Mouse (Mus musculus) liver, embryonic 14.5 days (tissue): Measurements from ENCODE around the gene Rims4. TPM values are rescaled to one million over a fixed set of nuclear protein-coding genes. Genes with fewer than 3 reads are reported as not detected.

Source experiments
- ATAC-seq: fragments of 200-750 bp; cut with Nextera tagmentation; 2 replicates; pipeline ENCODE4 v1.8.0; 2017; ENCODE audit warnings: moderate number of reproducible peaks, mild to moderate bottlenecking, moderate library complexity; ENCODE audit not compliant: insufficient read depth
- DNase-seq, 3 experiments: peaks; one replicate each; pipeline ENCODE4 v3.0.0-alpha.2; 2012 to 2013; ENCODE audit warnings: low read depth in 3 of 3, low spot score in 3 of 3
- H3K27ac ChIP-seq: fragments of 300-500 bp; sonication (generic); 2 replicates; pipeline ENCODE4 v1.5.1; 2014; ENCODE audit warnings: moderate library complexity, mild to moderate bottlenecking, control low read depth, inconsistent platforms
- H3K27me3 ChIP-seq: fragments of 300-500 bp; sonication (generic); 2 replicates; pipeline ENCODE4 v1.6.1; 2014; ENCODE audit warnings: mild to moderate bottlenecking, low read length, moderate library complexity; ENCODE audit not compliant: control insufficient read depth, insufficient read depth
- H3K36me3 ChIP-seq: fragments of 300-500 bp; sonication (generic); replicated peaks from 2 replicates; pipeline ENCODE4 v1.6.1; 2014; ENCODE audit warnings: low read depth; ENCODE audit not compliant: control insufficient read depth, insufficient read depth
- H3K4me1 ChIP-seq, 2 experiments: fragments of 200-500 bp in 1 of 2; fragments of 300-500 bp in 1 of 2; sonication (generic) in 1 of 2; replicated peaks; 2 replicates each; pipeline ENCODE4 v1.6.1; 2012 to 2014; ENCODE audit warnings: antibody characterized with exemption in 1 of 2, inconsistent platforms in 1 of 2, low read length in 1 of 2; ENCODE audit not compliant: control insufficient read depth in 2 of 2, insufficient read depth in 2 of 2
- H3K4me2 ChIP-seq: fragments of 300-500 bp; sonication (generic); 2 replicates; pipeline ENCODE4 v1.6.1; 2014; ENCODE audit warnings: low read depth, mild to moderate bottlenecking, control low read depth, moderate library complexity
- H3K4me3 ChIP-seq, 2 experiments: fragments of 200-500 bp in 1 of 2; fragments of 300-500 bp in 1 of 2; sonication (generic) in 1 of 2; 2 replicates each; pipeline ENCODE4 v1.5.1; 2012 to 2014; ENCODE audit warnings: low read depth in 2 of 2, low read length in 2 of 2, mild to moderate bottlenecking in 2 of 2, control low read depth in 1 of 2, inconsistent platforms in 1 of 2, moderate library complexity in 1 of 2; ENCODE audit not compliant: insufficient read depth in 1 of 2
- H3K9ac ChIP-seq: fragments of 300-500 bp; sonication (generic); replicated peaks from 2 replicates; pipeline ENCODE4 v1.6.1; 2014; ENCODE audit warnings: mild to moderate bottlenecking, control low read depth, moderate library complexity
- H3K9me3 ChIP-seq: fragments of 300-500 bp; sonication (generic); 2 replicates; pipeline ENCODE4 v1.6.1; 2016; ENCODE audit warnings: low read length, mixed read lengths; ENCODE audit not compliant: control insufficient read depth
- CTCF ChIP-seq: IDR thresholded peaks from 2 replicates; pipeline ENCODE4 v1.5.1; 2016; ENCODE audit warnings: antibody characterized with exemption, low read depth, control low read depth
- EP300 ChIP-seq: IDR thresholded peaks from 2 replicates; pipeline ENCODE4 v1.6.1; 2016; ENCODE audit warnings: antibody characterized with exemption, low read depth
- WGBS: fragments of 180-500 bp; shearing (Covaris S2); extraction: QIAGEN DNeasy Blood & Tissue Kit; methylation state at CpG from one replicate; pipeline ENCODE4 v1.1.7; 2014; ENCODE audit not compliant: insufficient replicate concordance; 5-methylcytosine and 5-hydroxymethylcytosine counted together
- polyA plus RNA-seq, 2 experiments: library from polyadenylated mRNA; depleted of rRNA in 1 of 2; stranded (reverse) in 1 of 2; unstranded in 1 of 2; fragments of >200 nt; fragmentation: Nextera tagmentation in 1 of 2; extraction: Ambion mirVana in 1 of 2; gene quantifications; 2 replicates each; pipeline versions ENCODE4 v1.2.1 to v1.2.3; 2012 to 2014

The Rims4 gene
- polyA plus RNA-seq, 2 experiments: 0.12 to 0.14 TPM

DNA sequence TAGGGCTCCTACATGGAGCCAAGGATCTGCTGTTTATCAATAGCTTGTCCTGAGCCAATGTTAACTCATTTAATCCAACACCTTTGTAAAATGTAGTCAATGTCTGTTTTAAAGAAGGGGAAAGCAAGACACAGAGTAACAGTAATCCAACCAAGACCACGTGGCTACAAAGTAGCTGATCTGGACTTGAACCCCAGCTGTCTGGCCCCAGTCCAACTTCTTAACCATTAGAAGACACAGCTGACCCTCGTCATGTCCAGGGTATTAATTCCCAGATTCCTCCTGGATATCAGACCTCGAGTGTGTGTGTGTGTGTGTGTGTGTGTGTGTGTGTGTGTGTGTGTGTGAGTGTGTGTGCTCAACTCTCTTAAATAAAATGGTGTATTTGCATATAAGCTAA is 46.6 kb downstream of the Rims4 start:
- H3K4me3 ChIP-seq: no peak overlapping the region
- no peaks in the 10 kb centered on the region for H3K9me3 ChIP-seq
- no peaks in the 10 kb centered on the region for H3K36me3 ChIP-seq
- H3K4me1 ChIP-seq: no peaks in the 10 kb centered on the region
- WGBS: 48% methylated on average over 3 of the region's 3 CpGs
- TF ChIP-seq EP300: no peak
- no peak for TF ChIP-seq CTCF
- no peaks in the 10 kb centered on the region for H3K27me3 ChIP-seq
- H3K27ac ChIP-seq: no peak overlapping the region
- no peak overlapping the region for H3K9ac ChIP-seq
- H3K4me2 ChIP-seq: no peak overlapping the region
- DNase-seq: no peak
- ATAC-seq: no peak

DNA sequence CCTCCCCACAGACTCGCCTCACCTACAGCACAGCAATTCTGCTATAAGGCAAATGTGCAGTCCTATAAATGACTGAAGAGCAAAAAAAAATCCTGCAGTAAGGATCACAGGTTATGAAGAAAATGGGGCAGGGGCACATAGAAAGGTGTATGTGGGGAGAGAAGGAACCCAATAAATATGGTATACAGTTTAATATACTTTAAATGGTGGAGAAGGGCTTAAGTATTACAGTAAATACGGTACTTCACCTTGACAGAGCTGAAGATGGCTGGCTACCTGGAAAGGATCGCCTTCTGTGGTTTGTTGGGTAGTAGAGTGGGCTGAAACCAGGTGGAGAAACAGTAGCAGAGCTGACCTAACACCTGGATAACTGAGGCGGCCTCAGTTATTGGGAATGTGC is 47.2 kb downstream of the Rims4 start:
- Histone ChIP-seq H3K27ac (no peak overlapping the region), H3K27me3 (no peaks in the 10 kb centered on the region), H3K36me3 (no peaks in the 10 kb centered on the region), H3K4me1 (no peaks in the 10 kb centered on the region), H3K4me3 (no peak overlapping the region), H3K9me3 (no peaks in the 10 kb centered on the region), H3K4me2 (no peak overlapping the region), H3K9ac (no peak overlapping the region)
- WGBS: 56% methylated on average over 4 of the region's 4 CpGs
- TF ChIP-seq CTCF (no peak), EP300 (no peak)
- ATAC-seq (no peak), DNase-seq (no peak)

DNA sequence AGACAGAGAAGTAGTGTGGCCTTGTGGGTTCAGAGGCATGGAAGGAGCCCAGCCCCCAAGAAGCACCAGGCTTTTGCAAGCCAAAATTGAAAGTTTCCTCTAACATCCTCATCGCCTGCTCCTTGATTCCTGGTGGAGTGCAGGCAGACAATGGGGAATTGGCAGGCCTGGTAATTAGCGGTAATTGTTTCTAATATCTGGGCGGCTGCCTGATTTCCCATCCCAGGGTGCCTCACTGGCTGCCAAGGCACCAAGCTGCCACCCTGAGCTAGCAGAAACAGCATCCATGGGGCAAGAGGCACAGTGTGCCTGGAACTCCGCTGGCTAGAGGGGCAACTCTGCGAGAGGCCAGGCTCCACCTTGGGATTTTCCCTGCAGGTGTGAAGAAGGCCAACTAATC is 48.7 kb downstream of the Rims4 start:
- H3K27me3 ChIP-seq: no peaks in the 10 kb centered on the region

DNA sequence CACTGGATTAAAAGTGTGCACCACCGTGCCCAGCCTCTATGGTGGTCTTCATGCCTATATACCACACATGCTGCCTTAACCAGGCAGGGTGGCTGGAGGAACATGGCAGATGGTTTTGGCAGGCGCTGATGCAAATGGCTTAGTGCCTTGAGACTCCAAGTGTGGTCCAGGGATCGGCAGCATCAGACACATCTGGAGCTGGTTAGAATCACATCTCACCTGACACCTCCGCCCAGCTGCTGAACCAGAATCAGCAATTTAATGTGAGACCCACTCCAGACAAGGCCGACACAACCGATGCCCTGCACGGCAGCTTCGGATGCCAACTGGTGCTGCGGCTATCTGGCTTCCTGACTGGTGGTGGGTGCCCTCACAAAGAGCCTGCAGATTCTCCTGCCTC is 52.4 kb downstream of the Rims4 start:
- no peak overlapping the region for H3K4me3 ChIP-seq
- WGBS: 70% methylated on average over 9 of the region's 9 CpGs
- TF ChIP-seq EP300: no peak
- no peak for TF ChIP-seq CTCF

More for the DNA sequence above, 48.7 kb downstream of the Rims4 start:
- 56% methylated on average over 5 of the region's 5 CpGs for WGBS
- H3K9me3 ChIP-seq: no peaks in the 10 kb centered on the region
- no peak overlapping the region for H3K4me2 ChIP-seq
- H3K36me3 ChIP-seq: no peaks in the 10 kb centered on the region
- TF ChIP-seq CTCF (no peak), EP300 (no peak)
- no peak overlapping the region for H3K4me3 ChIP-seq
- H3K27ac ChIP-seq: no peak overlapping the region
- DNase-seq (no peak), ATAC-seq (no peak)
- H3K9ac ChIP-seq: no peak overlapping the region
- H3K4me1 ChIP-seq: no peaks in the 10 kb centered on the region

DNA sequence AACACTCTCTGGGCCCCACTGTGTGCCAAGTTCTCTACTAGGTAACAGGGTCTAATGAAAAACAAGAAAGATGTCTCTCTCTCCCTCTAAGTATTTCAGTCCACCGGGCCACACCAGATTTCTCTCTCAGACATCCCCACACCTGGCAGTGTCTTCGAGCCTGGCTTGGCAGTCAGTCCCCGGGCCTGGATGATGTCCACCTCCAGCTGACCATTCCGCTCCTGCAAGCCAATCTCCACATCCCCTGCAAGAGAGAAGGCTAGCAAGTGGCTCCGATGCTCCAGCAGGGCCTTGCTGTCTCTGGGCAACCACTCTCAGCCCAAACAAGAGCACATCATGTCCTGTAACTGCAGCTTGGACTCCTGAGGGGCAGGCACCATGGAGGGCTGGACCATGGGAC is 53.2 kb downstream of the Rims4 start:
- Histone ChIP-seq H3K27me3 (no peaks in the 10 kb centered on the region), H3K4me3 (no peak overlapping the region), H3K9ac (no peak overlapping the region), H3K36me3 (no peaks in the 10 kb centered on the region), H3K4me2 (no peak overlapping the region), H3K4me1 (no peaks in the 10 kb centered on the region), H3K9me3 (no peaks in the 10 kb centered on the region), H3K27ac (no peak overlapping the region)
- no peak for DNase-seq
- TF ChIP-seq CTCF: no peak
- TF ChIP-seq EP300: no peak
- no peak for ATAC-seq
- WGBS: 64% methylated on average over 5 of the region's 5 CpGs

More for the DNA sequence above, 52.4 kb downstream of the Rims4 start:
- no peak overlapping the region for H3K9ac ChIP-seq
- H3K9me3 ChIP-seq: no peaks in the 10 kb centered on the region
- no peaks in the 10 kb centered on the region for H3K36me3 ChIP-seq
- no peak overlapping the region for H3K27ac ChIP-seq
- no peaks in the 10 kb centered on the region for H3K27me3 ChIP-seq
- no peak overlapping the region for H3K4me2 ChIP-seq
- no peaks in the 10 kb centered on the region for H3K4me1 ChIP-seq
- no peak for DNase-seq
- no peak for ATAC-seq
